Mouse (Mus musculus): ENCODE measurements around the gene Ift140. TPM values are rescaled to one million over a fixed set of nuclear protein-coding genes. Genes with fewer than 3 reads are reported as not detected.
A peak's percentile ranks its signal among the peaks of the same experiment; 100 is the strongest.

Ift140 gene
- polyA plus RNA-seq, 1 experiment from 2014 or later = 18.4 TPM

GRCm38 (mm10) chr17:25133275-25133698 lies 117.4 kb downstream of the Ift140 start, which contains the start of gene Clcn7:
TSS of gene Clcn7 (plus strand) at chr17:25133391.
- under 1% methylated on average over 40 of the region's 40 CpGs for WGBS
- peak within 1 kb of the TSS; percentile 94 for H3K4me3 ChIP-seq
- peaks cover 12% of the 10 kb centered on the region for H3K4me1 ChIP-seq
- no peaks in the 10 kb centered on the region for H3K27me3 ChIP-seq (ENCODE audit: insufficient read depth, poor library complexity, severe bottlenecking)
- peaks cover 3% of the 10 kb centered on the region; the same call in 1 of the 2 replicates for H3K36me3 ChIP-seq
- H3K9me3 ChIP-seq = no peaks in the 10 kb centered on the region
- peak within 1 kb of the TSS; percentile 87 for H3K27ac ChIP-seq
- DNase-seq (ENCODE audit: low spot score) = peak; percentile 97

DNA sequence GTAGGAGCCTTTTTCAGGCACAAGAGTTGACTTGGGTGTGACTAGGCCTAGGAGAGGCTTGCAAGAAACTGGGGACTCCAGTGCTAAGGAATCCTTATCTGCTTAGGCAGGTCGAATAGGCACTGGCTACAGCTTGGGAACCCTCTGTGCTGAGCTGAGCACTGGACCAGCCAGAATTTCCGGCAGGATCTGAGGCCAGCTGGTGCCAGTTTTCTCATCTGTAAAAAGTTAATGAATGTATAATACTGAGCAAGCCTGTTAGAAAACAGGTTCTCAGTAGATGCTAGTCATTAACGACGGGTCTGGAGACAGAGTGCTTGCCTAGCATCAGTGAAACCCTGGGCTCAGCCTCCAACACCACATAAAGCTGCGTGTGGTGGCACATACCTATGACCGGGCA lies 119.7 kb downstream of the Ift140 start:
- H3K27me3 ChIP-seq (ENCODE audit: insufficient read depth, poor library complexity, severe bottlenecking) = no peaks in the 10 kb centered on the region
- H3K9me3 ChIP-seq = no peaks in the 10 kb centered on the region
- H3K4me3 ChIP-seq = no peak overlapping the region
- H3K27ac ChIP-seq = no peak overlapping the region
- DNase-seq (ENCODE audit: low spot score) = no peak
- H3K36me3 ChIP-seq = peaks cover 6% of the 10 kb centered on the region; the same call in 1 of the 2 replicates
- peaks cover 12% of the 10 kb centered on the region for H3K4me1 ChIP-seq
- WGBS = 81% methylated on average over 6 of the region's 6 CpGs

GRCm38 (mm10) chr17:25138803-25139202 lies 122.9 kb downstream of the Ift140 start:
- WGBS = 91% methylated on average over 1 of the region's 1 CpGs
- no peak overlapping the region for H3K27ac ChIP-seq
- no peak overlapping the region for H3K4me3 ChIP-seq
- H3K27me3 ChIP-seq (ENCODE audit: insufficient read depth, poor library complexity, severe bottlenecking) = no peaks in the 10 kb centered on the region
- H3K9me3 ChIP-seq = no peaks in the 10 kb centered on the region
- DNase-seq (ENCODE audit: low spot score) = no peak
- peaks cover 10% of the 10 kb centered on the region for H3K4me1 ChIP-seq
- H3K36me3 ChIP-seq = peaks cover 12% of the 10 kb centered on the region; the same call in 1 of the 2 replicates

- H3K9me3 ChIP-seq = no peaks in the 10 kb centered on the region
- 69% methylated on average over 4 of the region's 4 CpGs for WGBS
- no peak overlapping the region for H3K27ac ChIP-seq
- peaks cover 14% of the 10 kb centered on the region; the same call in 1 of the 2 replicates for H3K36me3 ChIP-seq
- peaks cover 7% of the 10 kb centered on the region; the same call in 1 of the 2 replicates for H3K4me1 ChIP-seq
- H3K27me3 ChIP-seq (ENCODE audit: insufficient read depth, poor library complexity, severe bottlenecking) = no peaks in the 10 kb centered on the region
- no peak for DNase-seq (ENCODE audit: low spot score)
- no peak overlapping the region for H3K4me3 ChIP-seq
Measured at GRCm38 (mm10) chr17:25139960-25140359, 124.1 kb downstream of the Ift140 start.

Other genes starting within 250 kb of the Ift140 start
- not detected in 2 replicates for gene Meiob, start 211.8 kb upstream of the Ift140 start, polyA plus RNA-seq (2016; fragmentation: Nextera tagmentation; extraction: Ambion mirVana)
- gene Hagh, start 175.9 kb upstream of the Ift140 start, polyA plus RNA-seq (2016; fragmentation: Nextera tagmentation; extraction: Ambion mirVana) = 38.9 and 49.0 TPM in 2 replicates
- gene Fahd1, start 165.7 kb upstream of the Ift140 start, polyA plus RNA-seq (2016; fragmentation: Nextera tagmentation; extraction: Ambion mirVana) = 31.4 and 37.8 TPM in 2 replicates
- gene Igfals, start 150.1 kb upstream of the Ift140 start, polyA plus RNA-seq (2016; fragmentation: Nextera tagmentation; extraction: Ambion mirVana) = 0.21 and 0.85 TPM in 2 replicates
- gene Nubp2, start 129.7 kb upstream of the Ift140 start, polyA plus RNA-seq (2016; fragmentation: Nextera tagmentation; extraction: Ambion mirVana) = 59.1 and 71.0 TPM in 2 replicates
- 31.1 and 36.1 TPM in 2 replicates for gene Spsb3, start 129.4 kb upstream of the Ift140 start, polyA plus RNA-seq (2016; fragmentation: Nextera tagmentation; extraction: Ambion mirVana)
- gene Eme2, start 121.0 kb upstream of the Ift140 start, polyA plus RNA-seq (2016; fragmentation: Nextera tagmentation; extraction: Ambion mirVana) = 25.6 and 28.0 TPM in 2 replicates
- 109 and 117 TPM in 2 replicates for gene Mrps34, start 121.0 kb upstream of the Ift140 start, polyA plus RNA-seq (2016; fragmentation: Nextera tagmentation; extraction: Ambion mirVana)
- 30.5 and 41.4 TPM in 2 replicates for gene Nme3, start 119.6 kb upstream of the Ift140 start, polyA plus RNA-seq (2016; fragmentation: Nextera tagmentation; extraction: Ambion mirVana)
- gene Mapk8ip3, start 79.1 kb upstream of the Ift140 start, polyA plus RNA-seq (2016; fragmentation: Nextera tagmentation; extraction: Ambion mirVana) = 36.3 and 42.6 TPM in 2 replicates
- gene Jpt2, start 55.4 kb upstream of the Ift140 start, polyA plus RNA-seq (2016; fragmentation: Nextera tagmentation; extraction: Ambion mirVana) = 212 and 255 TPM in 2 replicates
- 6.2 and 7.2 TPM in 2 replicates for gene Cramp1l, start 297 bp upstream of the Ift140 start, polyA plus RNA-seq (2016; fragmentation: Nextera tagmentation; extraction: Ambion mirVana)
- gene Tmem204, start 67.5 kb downstream of the Ift140 start, polyA plus RNA-seq (2016; fragmentation: Nextera tagmentation; extraction: Ambion mirVana) = 12.2 and 15.9 TPM in 2 replicates
- 35.2 and 45.2 TPM in 2 replicates for gene Telo2, start 99.9 kb downstream of the Ift140 start, polyA plus RNA-seq (2016; fragmentation: Nextera tagmentation; extraction: Ambion mirVana)
- gene Ptx4, start 104.7 kb downstream of the Ift140 start, polyA plus RNA-seq (2016; fragmentation: Nextera tagmentation; extraction: Ambion mirVana) = 0.08 and 0.15 TPM in 2 replicates
- 20.5 and 21.7 TPM in 2 replicates for gene Clcn7, start 117.3 kb downstream of the Ift140 start, polyA plus RNA-seq (2016; fragmentation: Nextera tagmentation; extraction: Ambion mirVana)
- gene Ccdc154, start 146.4 kb downstream of the Ift140 start, polyA plus RNA-seq (2016; fragmentation: Nextera tagmentation; extraction: Ambion mirVana) = not detected in 2 replicates
- gene Gm38655, start 159.4 kb downstream of the Ift140 start, polyA plus RNA-seq (2016; fragmentation: Nextera tagmentation; extraction: Ambion mirVana) = 0.54 TPM in 1 of 2 replicates, not detected in the other
- gene BC003965, start 168.5 kb downstream of the Ift140 start, polyA plus RNA-seq (2016; fragmentation: Nextera tagmentation; extraction: Ambion mirVana) = 27.3 and 34.6 TPM in 2 replicates
- gene Unkl, start 172.3 kb downstream of the Ift140 start, polyA plus RNA-seq (2016; fragmentation: Nextera tagmentation; extraction: Ambion mirVana) = 6.5 and 7.4 TPM in 2 replicates
- 31.2 and 36.7 TPM in 2 replicates for gene Gnptg, start 224.0 kb downstream of the Ift140 start, polyA plus RNA-seq (2016; fragmentation: Nextera tagmentation; extraction: Ambion mirVana)
- 44.9 and 58.4 TPM in 2 replicates for gene Tsr3, start 224.1 kb downstream of the Ift140 start, polyA plus RNA-seq (2016; fragmentation: Nextera tagmentation; extraction: Ambion mirVana)
- gene Baiap3, start 240.3 kb downstream of the Ift140 start, polyA plus RNA-seq (2016; fragmentation: Nextera tagmentation; extraction: Ambion mirVana) = 0.54 and 1.3 TPM in 2 replicates

Measured in heart, embryonic 10.5 days (tissue).